Mouse (Mus musculus) hindlimb bud, embryonic 11.5 days (tissue): ENCODE results near the gene Nrn1l.

Experiments used
- DNase-seq: peaks from one replicate; pipeline ENCODE4 v3.0.0-alpha.2; 2012; ENCODE audit warnings: low read depth, low spot score; ENCODE audit errors: extremely low spot score

Gene Nrn1l

DNA sequence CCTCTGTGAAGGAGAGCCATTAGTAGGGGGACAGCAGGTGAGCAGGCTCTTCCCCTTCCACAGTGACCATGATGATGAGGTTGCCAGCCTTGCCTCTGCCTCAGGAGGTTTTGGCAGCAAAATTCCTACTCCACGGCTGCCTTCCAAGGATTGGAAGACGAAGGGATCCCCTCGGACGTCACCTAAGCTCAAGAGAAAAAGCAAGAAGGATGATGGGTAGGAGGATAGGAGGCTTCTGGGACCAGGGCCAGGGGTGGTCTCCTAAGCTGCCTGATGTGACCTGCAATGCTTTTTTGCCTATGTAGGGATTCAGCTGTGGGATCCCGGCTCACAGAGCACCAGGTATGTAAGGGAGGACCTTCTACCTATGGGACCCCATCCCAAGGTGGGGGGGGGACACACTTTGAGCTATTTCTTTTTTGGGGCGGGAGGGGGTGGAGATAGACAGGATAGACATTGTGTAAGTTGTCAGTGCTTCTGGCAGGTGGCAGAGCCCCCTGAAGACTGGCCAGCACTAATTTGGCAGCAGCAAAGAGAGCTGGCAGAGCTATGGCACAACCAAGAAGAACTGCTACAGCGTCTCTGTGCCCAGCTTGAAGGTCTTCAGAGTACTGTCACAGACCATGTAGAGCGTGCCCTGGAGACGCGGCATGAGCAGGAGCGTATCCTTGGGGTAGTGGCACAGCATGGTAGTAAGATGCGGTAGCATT lies 3.5 kb upstream of the Nrn1l start:
- DNase-seq, result no peak

DNA sequence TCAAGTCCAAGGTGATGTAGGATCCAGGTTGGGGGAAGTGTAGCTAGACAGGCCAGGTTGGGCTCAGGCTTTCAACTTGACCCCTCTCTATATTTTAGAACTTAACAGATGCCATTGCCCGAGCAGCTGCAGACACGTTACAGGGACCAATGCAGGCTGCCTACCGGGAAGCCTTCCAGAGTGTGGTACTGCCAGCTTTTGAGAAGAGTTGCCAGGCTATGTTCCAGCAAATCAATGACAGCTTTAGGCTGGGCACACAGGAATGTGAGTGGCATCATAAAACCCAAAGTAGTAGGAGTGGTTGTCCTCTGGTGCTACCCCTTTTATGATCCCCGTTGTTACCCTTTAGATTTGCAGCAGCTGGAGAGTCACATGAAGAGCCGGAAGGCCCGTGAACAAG lies 2.5 kb upstream of the Nrn1l start:
- no peak for DNase-seq

GRCm38 (mm10) chr8:105892432-105892831 lies 935 bp upstream of the Nrn1l start:
- DNase-seq, result no peak

GRCm38 (mm10) chr8:105897801-105898480 lies 4.6 kb downstream of the Nrn1l start:
- DNase-seq, result no peak

- peak; percentile 77 for DNase-seq
Observed at GRCm38 (mm10) chr8:105900180-105900940, 7.0 kb downstream of the Nrn1l start, which contains the start of gene Pskh1. TSS of gene Pskh1 (plus strand) at chr8:105900441.

GRCm38 (mm10) chr8:105900941-105901616 lies 7.7 kb downstream of the Nrn1l start:
- DNase-seq, result no peak

DNA sequence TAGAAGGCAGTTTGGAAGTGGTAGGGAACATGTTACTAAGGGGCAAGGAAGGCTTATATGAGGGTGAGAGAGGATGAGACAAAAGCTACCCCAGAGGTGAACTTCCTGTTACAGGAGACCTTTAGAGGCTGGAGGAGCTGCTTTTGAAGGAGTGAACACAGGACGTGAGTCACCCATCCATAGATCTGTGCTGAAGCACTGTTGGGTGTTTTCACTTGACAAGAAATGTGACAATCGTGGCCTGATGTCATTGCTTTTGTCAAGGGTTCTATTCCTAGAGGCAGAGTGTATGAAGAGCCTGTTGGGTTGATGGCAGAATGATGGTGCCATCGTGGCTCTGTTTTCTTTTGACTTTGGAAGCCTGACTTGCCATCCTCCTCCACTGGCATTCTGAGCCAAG lies 26.0 kb downstream of the Nrn1l start:
- DNase-seq, result no peak

DNA sequence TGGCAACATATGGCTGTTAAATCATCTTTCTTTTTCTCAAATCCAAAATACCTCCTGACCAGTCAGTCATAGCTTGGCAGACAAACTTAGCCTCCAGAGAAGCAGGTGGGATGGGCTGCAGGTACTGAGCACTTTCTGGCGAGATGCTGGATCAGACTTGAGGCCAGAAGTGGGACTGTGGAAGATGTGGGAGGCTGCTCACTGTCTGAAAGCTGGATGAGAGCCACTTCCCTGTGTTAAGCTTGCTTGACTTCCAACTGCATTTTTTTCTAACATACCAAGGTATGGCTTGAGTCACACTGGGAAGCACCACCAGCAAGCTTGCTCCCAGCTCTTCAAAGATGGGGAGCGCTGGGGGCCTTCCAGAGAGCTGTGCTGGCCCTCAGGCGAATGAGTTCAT lies 31.8 kb downstream of the Nrn1l start:
- no peak for DNase-seq

DNA sequence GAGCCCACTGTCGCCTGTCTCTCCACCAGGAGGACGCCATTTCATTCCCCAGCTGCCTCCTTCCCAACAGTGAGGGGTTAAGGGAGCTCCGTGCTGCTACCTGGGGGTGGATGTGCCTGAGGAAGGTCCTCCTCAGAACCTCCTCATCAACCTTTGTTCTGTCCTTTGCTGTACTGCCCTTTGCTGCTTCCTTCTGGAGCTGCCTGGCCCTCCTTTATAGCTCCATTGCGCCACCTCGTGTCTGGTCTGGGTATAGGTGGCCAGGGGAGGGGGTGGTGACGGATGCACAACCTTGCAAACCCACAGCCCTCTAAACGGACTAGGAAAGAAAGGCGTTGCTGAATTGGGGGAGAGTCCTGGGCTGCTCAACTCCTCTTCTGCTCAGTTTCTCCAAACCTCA lies 37.2 kb downstream of the Nrn1l start:
- peak; percentile 54 for DNase-seq

DNA sequence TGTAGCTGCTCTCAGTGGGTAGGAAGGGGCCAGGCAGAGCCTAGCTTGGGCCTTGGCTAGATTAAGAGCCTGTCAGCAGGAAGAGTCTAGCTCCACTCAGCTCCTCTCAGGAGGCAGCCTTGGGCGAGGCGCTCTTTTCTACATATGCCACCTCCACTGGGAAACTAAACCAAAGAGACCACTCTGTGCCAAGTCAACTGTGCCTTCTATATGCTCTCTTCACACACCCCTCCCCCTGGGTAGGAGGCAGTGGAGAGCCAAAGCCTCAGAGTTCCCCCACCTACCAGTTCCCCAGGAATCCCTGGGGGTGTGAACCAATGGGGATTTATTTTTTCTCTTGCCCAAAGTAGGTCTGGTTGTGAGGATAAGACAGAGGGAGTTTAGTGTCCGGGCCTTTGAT lies 37.9 kb downstream of the Nrn1l start:
- no peak for DNase-seq

DNA sequence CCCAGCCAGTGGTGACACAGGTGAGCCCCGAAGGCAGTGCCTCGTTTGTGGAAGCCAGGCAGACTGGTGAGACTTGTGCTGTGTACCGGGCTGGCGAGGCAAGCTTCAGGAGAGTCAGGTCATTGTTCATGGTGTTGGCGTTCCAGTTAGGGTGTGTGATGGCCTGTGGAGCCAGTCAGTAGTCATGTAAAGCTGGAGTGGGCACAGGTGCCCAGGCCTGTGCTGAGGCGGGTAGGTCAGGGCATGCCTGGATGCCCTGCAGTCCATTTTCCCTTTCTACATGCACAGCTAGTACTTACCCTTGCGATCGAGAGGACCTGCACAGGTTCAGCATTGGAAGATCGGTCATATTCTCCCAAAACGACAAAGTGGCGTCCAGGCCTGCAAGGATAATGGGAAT lies 39.2 kb downstream of the Nrn1l start:
- no peak for DNase-seq

DNA sequence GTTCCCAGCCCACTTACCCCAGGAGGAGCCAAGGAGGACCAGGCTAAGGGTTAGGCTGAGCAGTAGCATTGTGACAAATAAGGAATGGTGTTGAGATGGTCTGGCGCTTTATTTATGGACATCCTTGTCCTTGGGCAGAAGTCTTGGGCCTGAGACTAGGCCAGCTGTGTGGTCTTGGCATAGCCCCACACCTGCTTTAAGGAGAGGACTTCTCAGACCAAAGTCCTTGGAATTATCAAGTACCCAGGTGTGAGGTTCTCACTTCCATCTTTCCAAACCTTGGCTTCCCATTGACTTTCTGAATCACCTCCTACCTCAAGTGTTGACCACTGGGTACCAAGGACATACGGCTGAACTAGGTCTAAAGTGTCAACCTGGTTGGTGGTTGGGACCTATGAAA lies 40.4 kb downstream of the Nrn1l start, which contains the start of gene Ctrl:
Gene Ctrl (minus strand): TSS at position 101 of the 400 bp plus-strand sequence.
- DNase-seq, result no peak

GRCm38 (mm10) chr8:105935105-105935504 lies 41.7 kb downstream of the Nrn1l start:
- DNase-seq, result no peak

DNA sequence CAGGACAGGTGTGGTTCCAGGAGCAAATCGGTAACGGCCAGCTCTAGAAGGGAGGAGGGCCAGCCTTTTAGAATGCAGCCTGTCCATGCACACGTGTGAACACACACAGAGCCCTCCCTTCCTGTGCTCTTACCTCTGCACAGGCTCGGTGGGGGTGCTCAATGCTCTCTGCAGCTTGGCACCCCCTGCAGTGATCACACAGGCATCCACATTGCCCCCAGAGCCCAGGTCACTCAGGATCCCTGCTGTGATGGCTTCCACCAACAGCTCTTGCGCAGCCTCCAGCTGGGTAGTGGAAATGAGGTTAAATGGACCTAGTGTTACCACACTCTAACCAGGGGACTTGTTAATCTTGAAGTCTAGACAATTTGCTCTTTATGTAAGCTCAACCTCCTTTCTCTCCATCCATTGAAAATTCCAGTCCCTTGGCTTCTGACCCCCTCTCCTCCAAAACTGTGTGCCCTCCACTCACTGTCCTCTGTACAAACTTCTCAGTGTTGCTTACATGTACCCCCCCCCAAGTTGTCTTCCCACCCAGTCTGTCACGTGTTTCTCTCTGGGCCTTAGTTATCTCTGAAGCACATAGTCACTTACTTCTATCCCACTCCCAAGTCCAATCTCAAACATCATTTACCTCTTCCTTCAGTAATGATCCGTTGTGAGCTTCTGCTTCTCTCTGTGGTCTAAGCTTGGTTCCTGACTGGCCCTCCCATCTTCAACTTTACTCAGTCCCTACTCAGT lies 42.7 kb downstream of the Nrn1l start:
- no peak for DNase-seq

- DNase-seq, result peak; percentile 47
Observed at GRCm38 (mm10) chr8:105936866-105937475, 43.6 kb downstream of the Nrn1l start.

GRCm38 (mm10) chr8:105937496-105938305 lies 44.3 kb downstream of the Nrn1l start:
- no peak for DNase-seq

DNA sequence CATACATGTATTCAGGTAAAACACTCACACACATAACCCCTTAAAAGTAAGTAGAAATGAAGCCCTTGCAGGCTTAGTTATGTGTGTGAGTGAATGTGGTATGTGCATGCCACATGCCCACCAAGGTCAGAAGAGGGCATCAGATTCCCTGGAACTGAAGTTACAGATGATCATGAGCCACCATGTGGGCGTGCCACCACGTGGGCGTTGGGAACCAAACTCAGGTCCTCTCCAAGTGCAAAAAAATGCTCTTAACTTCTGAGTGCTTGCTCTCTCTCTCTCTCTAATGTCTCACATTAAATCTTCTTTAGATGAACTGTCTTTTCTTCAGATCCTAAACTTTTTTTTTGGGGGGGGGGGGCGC lies 44.9 kb downstream of the Nrn1l start, which contains the start of gene Psmb10:
Gene Psmb10 (minus strand): TSS at position 139 of the 364 bp plus-strand sequence.
- DNase-seq, result no peak

- no peak for DNase-seq
Observed at GRCm38 (mm10) chr8:105942026-105942425, 48.7 kb downstream of the Nrn1l start.

GRCm38 (mm10) chr8:105942542-105942941 lies 49.2 kb downstream of the Nrn1l start:
- no peak for DNase-seq
